Mouse (Mus musculus) CH12.LX (cell line): ENCODE data around the gene P3h1.

Source experiments
- POLR2A ChIP-seq: IDR thresholded peaks from 2 replicates; pipeline ENCODE4 v1.6.1; 2011; ENCODE audit warnings: low read depth, mild to moderate bottlenecking, improper control_type of control experiment, low read length
- TCF12 ChIP-seq: IDR thresholded peaks from 2 replicates; pipeline ENCODE4 v1.6.1; 2014; ENCODE audit warnings: low read depth, mild to moderate bottlenecking, inconsistent platforms, low read length, improper control_type of control experiment

- TF ChIP-seq POLR2A (no peak), TCF12 (no peak)
Measured at GRCm38 (mm10) chr4:119263459-119263858, 30.7 kb downstream of the P3h1 start.
